Mouse (Mus musculus): ENCODE results near the gene Fam219a. TPM values are rescaled to one million over a fixed set of nuclear protein-coding genes. Genes with fewer than 3 reads are reported as not detected.
A peak's percentile ranks its signal among the peaks of the same experiment; 100 is the strongest.

Fam219a gene
- total RNA-seq, 1 experiment: 2.9 TPM

GRCm38 (mm10) chr4:41478751-41479455 is 90.4 kb downstream of the Fam219a start:
- H3K9ac ChIP-seq (ENCODE audit: insufficient read depth, low read depth, low read length, poor library complexity, severe bottlenecking): no peak overlapping the region
- H3K36me3 ChIP-seq (ENCODE audit: control insufficient read depth, insufficient read depth, low read length, poor library complexity, severe bottlenecking): peaks cover 3% of the 10 kb centered on the region; the same call in 1 of the 2 replicates
- TF ChIP-seq MAFK (IDR thresholded peaks at IDR 0.05; ENCODE audit: insufficient read depth, low read depth, low read length): no peak
- no peak for TF ChIP-seq ZNF384 (IDR thresholded peaks at IDR 0.05; ENCODE audit: low read depth, low read length)
- no peak for TF ChIP-seq HCFC1 (IDR thresholded peaks at IDR 0.05; ENCODE audit: borderline replicate concordance, insufficient read depth, low read length)
- no peak for TF ChIP-seq CHD2 (IDR thresholded peaks at IDR 0.05; ENCODE audit: low read depth, low read length)
- no peak for TF ChIP-seq ZC3H11A (IDR thresholded peaks at IDR 0.05; ENCODE audit: borderline replicate concordance, low read depth, low read length)
- no peak for DNase-seq (ENCODE audit: low read depth, low spot score)
- no peaks in the 10 kb centered on the region for H3K9me3 ChIP-seq (ENCODE audit: control insufficient read depth, insufficient read depth, low read depth, low read length)
- H3K4me3 ChIP-seq (ENCODE audit: insufficient read depth in 1 of 2, low read depth in 1 of 2, low read length in 2 of 2, poor library complexity in 1 of 2, severe bottlenecking in 1 of 2): no peak overlapping the region
- no peak overlapping the region for H3K27ac ChIP-seq (ENCODE audit: insufficient read depth, low read depth, low read length, poor library complexity, severe bottlenecking)
- H3K4me1 ChIP-seq (ENCODE audit: control insufficient read depth in 2 of 2, insufficient read depth in 2 of 2, low read length in 2 of 2, poor library complexity in 1 of 2): no peaks in the 10 kb centered on the region
- in situ Hi-C loops (cut with MboI; ENCODE audit: low sequenced_read_pairs in 2 of 2, unreplicated experiment in 2 of 2): no loop called here

DNA sequence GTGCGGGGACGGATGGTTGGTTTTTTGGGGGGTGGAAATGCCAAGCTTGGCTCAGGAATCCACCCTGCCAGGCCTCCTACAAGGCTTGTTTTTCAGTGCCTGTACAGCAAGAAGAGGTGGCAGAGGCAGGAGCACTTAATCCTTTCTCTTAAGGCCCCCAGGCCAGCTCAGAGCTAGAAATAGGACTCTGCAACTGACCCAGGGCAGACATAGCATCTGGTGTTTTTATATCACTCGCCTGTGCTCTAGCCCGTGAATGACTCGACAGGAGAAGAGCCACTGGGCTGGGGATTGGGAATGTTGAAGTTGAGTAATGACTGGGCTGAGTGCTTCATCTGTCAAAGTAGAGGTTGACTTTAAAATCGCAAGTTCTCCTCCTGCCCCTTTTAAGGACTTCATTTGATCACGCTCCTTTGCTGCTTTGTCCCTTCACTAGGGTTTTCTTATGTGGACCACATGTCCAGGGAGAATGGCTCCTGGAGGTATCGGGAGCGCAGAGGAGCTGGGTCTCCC is 91.6 kb downstream of the Fam219a start:
- TF ChIP-seq ZC3H11A (IDR thresholded peaks at IDR 0.05; ENCODE audit: borderline replicate concordance, low read depth, low read length) (no peak), HCFC1 (IDR thresholded peaks at IDR 0.05; ENCODE audit: borderline replicate concordance, insufficient read depth, low read length) (no peak), ZNF384 (IDR thresholded peaks at IDR 0.05; ENCODE audit: low read depth, low read length) (no peak), CHD2 (IDR thresholded peaks at IDR 0.05; ENCODE audit: low read depth, low read length) (no peak), MAFK (IDR thresholded peaks at IDR 0.05; ENCODE audit: insufficient read depth, low read depth, low read length) (no peak)
- Histone ChIP-seq H3K27ac (ENCODE audit: insufficient read depth, low read depth, low read length, poor library complexity, severe bottlenecking) (no peak overlapping the region), H3K9ac (ENCODE audit: insufficient read depth, low read depth, low read length, poor library complexity, severe bottlenecking) (no peak overlapping the region), H3K4me1 (ENCODE audit: control insufficient read depth in 2 of 2, insufficient read depth in 2 of 2, low read length in 2 of 2, poor library complexity in 1 of 2) (no peaks in the 10 kb centered on the region), H3K36me3 (ENCODE audit: control insufficient read depth, insufficient read depth, low read length, poor library complexity, severe bottlenecking) (peaks cover 3% of the 10 kb centered on the region; the same call in 1 of the 2 replicates), H3K4me3 (ENCODE audit: insufficient read depth in 1 of 2, low read depth in 1 of 2, low read length in 2 of 2, poor library complexity in 1 of 2, severe bottlenecking in 1 of 2) (no peak overlapping the region), H3K9me3 (ENCODE audit: control insufficient read depth, insufficient read depth, low read depth, low read length) (no peaks in the 10 kb centered on the region)
- in situ Hi-C loops (cut with MboI; ENCODE audit: low sequenced_read_pairs in 2 of 2, unreplicated experiment in 2 of 2): no loop called here
- no peak for DNase-seq (ENCODE audit: low read depth, low spot score)

GRCm38 (mm10) chr4:41471384-41471689 is 98.0 kb downstream of the Fam219a start:
- Histone ChIP-seq H3K27ac (ENCODE audit: insufficient read depth, low read depth, low read length, poor library complexity, severe bottlenecking) (no peak overlapping the region), H3K9me3 (ENCODE audit: control insufficient read depth, insufficient read depth, low read depth, low read length) (no peaks in the 10 kb centered on the region), H3K36me3 (ENCODE audit: control insufficient read depth, insufficient read depth, low read length, poor library complexity, severe bottlenecking) (no peaks in the 10 kb centered on the region), H3K4me1 (ENCODE audit: control insufficient read depth in 2 of 2, insufficient read depth in 2 of 2, low read length in 2 of 2, poor library complexity in 1 of 2) (0 out of 4 replicates have a peak, but pooled peaks cover 0 to 2% of the 10 kb centered on the region in 2 experiments), H3K9ac (ENCODE audit: insufficient read depth, low read depth, low read length, poor library complexity, severe bottlenecking) (no peak overlapping the region), H3K4me3 (ENCODE audit: insufficient read depth in 1 of 2, low read depth in 1 of 2, low read length in 2 of 2, poor library complexity in 1 of 2, severe bottlenecking in 1 of 2) (no peak overlapping the region)
- in situ Hi-C loops (cut with MboI; ENCODE audit: low sequenced_read_pairs in 2 of 2, unreplicated experiment in 2 of 2): no loop called here
- DNase-seq (ENCODE audit: low read depth, low spot score): no peak
- TF ChIP-seq MAFK (IDR thresholded peaks at IDR 0.05; ENCODE audit: insufficient read depth, low read depth, low read length) (no peak), ZNF384 (IDR thresholded peaks at IDR 0.05; ENCODE audit: low read depth, low read length) (no peak), ZC3H11A (IDR thresholded peaks at IDR 0.05; ENCODE audit: borderline replicate concordance, low read depth, low read length) (no peak), HCFC1 (IDR thresholded peaks at IDR 0.05; ENCODE audit: borderline replicate concordance, insufficient read depth, low read length) (no peak), CHD2 (IDR thresholded peaks at IDR 0.05; ENCODE audit: low read depth, low read length) (no peak)

GRCm38 (mm10) chr4:41470684-41471383 is 98.5 kb downstream of the Fam219a start:
- Histone ChIP-seq H3K9me3 (ENCODE audit: control insufficient read depth, insufficient read depth, low read depth, low read length) (no peaks in the 10 kb centered on the region), H3K4me3 (ENCODE audit: insufficient read depth in 1 of 2, low read depth in 1 of 2, low read length in 2 of 2, poor library complexity in 1 of 2, severe bottlenecking in 1 of 2) (no peak overlapping the region), H3K27ac (ENCODE audit: insufficient read depth, low read depth, low read length, poor library complexity, severe bottlenecking) (no peak overlapping the region), H3K9ac (ENCODE audit: insufficient read depth, low read depth, low read length, poor library complexity, severe bottlenecking) (no peak overlapping the region), H3K36me3 (ENCODE audit: control insufficient read depth, insufficient read depth, low read length, poor library complexity, severe bottlenecking) (no peaks in the 10 kb centered on the region), H3K4me1 (ENCODE audit: control insufficient read depth in 2 of 2, insufficient read depth in 2 of 2, low read length in 2 of 2, poor library complexity in 1 of 2) (0 out of 4 replicates have a peak, but pooled peaks cover 2% of the 10 kb centered on the region in 2 experiments)
- in situ Hi-C loops (cut with MboI; ENCODE audit: low sequenced_read_pairs in 2 of 2, unreplicated experiment in 2 of 2): no loop called here
- TF ChIP-seq CHD2 (IDR thresholded peaks at IDR 0.05; ENCODE audit: low read depth, low read length): no peak
- TF ChIP-seq HCFC1 (IDR thresholded peaks at IDR 0.05; ENCODE audit: borderline replicate concordance, insufficient read depth, low read length): peak; percentile 9; the same call in 1 of the 2 replicates
- no peak for DNase-seq (ENCODE audit: low read depth, low spot score)

All from ES-E14 (cell line).